Mouse (Mus musculus): ENCODE measurements around the gene C1qtnf9.

Gene C1qtnf9

DNA sequence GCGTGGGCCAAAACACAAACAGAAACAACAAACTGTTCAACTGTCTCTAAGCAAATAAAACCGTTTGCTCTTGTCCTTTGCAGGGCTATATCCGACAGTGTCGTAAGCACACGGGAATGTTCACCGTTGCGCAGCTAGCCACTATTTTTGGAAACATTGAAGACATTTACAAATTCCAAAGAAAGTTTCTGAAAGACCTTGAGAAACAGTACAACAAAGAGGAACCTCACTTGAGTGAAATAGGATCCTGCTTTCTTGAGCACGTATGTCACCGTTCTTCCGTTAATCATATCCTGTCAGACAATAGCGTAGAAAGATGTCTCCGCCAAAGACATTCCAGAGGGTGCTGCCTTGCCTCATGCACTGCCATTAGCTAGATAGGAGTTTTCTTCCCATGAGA is 18.1 kb upstream of the C1qtnf9 start:
- in situ Hi-C loops (cut with MboI; ENCODE audit: low sequenced_read_pairs): no loop called here

DNA sequence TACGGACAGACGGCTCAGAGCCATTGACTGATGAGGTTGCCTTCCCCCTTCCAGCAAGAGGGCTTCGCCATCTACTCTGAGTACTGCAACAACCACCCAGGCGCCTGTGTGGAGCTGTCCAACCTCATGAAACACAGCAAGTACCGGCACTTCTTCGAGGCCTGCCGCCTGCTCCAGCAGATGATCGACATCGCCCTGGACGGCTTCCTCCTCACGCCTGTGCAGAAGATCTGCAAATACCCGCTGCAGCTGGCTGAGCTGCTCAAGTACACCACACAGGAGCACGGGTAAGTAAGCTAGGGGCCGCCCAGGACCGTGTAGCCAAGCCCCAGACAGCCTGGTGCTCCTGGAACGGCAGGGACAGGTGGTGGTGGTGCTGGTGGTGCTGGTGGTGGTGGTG is 16.4 kb upstream of the C1qtnf9 start:
- in situ Hi-C loops (cut with MboI; ENCODE audit: low sequenced_read_pairs): no loop called here

DNA sequence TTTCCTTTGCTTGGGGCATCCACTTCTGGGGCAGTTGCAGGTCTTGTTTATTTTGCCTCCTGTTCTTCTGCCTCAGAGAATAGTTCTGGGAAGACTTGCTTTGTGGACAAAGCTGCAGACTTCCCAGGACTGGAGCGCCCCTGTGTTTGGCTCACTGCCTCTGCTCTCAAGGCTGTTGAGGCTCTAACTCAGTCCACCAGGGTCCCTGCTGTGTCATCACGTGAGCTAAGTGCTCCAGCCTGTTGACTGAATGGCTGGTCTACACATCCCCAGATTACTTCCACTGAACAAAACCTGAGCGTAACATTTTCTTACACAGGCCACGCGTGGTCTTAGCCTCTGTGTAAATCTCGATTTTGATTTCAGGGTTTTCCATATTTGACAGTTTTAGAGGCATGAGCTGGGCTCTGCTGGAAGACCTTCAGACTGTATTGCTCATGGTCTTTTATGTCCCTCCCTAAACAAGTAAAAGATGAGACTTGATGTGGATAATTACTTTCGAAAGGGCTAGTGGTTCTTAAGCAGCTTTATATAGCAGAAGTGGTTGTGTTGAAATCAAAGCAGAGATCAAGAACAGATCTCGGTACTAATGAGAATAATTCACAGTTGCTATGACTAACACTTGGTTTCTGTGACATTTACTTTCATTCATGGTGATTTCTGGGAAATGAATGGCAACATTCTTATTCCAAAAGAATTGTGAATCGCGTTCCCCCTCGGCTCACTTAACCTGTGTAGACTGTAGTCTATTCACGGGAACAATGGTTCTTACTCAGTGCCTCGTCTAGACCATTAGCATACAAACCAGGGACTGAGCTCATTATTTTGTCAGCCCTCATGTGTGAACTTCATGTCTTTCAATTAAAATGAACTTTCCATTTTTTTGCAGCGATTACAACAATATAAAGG is 14.8 kb upstream of the C1qtnf9 start:
- in situ Hi-C loops (cut with MboI; ENCODE audit: low sequenced_read_pairs): no loop called here

DNA sequence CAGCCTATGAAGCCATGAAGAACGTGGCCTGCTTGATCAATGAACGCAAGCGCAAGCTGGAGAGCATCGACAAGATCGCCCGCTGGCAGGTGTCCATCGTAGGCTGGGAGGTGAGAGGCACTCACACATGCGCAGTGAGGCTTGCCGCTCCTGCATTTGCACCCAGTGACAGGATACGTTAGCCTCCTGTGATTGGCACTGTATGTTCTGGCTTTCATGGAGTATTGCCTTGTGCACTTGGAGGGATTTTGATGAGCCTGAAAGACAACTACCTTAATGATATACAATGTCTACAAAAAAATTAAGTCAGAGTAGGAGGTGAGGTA is 14.2 kb upstream of the C1qtnf9 start:
- in situ Hi-C loops (cut with MboI; ENCODE audit: low sequenced_read_pairs): no loop called here

DNA sequence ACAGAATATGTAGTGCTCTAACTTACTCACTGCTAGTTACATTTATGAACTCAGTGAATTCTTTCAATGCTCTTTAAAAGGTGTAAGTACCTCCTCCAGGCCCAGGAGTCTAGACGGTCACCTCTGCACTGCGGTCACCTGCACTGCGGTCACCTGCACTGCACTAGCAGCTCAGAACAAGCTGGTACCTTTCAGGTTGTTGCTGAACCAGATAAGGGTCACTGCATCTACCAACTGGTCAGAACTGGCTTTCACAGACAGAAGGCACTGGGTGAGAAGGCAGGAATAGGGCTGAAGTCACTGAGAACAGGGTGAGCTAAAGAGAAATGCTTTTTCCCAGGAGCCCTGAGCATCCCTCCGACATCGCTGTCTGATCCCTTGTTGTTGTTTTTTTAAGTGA is 13.3 kb upstream of the C1qtnf9 start:
- in situ Hi-C loops (cut with MboI; ENCODE audit: low sequenced_read_pairs): no loop called here

DNA sequence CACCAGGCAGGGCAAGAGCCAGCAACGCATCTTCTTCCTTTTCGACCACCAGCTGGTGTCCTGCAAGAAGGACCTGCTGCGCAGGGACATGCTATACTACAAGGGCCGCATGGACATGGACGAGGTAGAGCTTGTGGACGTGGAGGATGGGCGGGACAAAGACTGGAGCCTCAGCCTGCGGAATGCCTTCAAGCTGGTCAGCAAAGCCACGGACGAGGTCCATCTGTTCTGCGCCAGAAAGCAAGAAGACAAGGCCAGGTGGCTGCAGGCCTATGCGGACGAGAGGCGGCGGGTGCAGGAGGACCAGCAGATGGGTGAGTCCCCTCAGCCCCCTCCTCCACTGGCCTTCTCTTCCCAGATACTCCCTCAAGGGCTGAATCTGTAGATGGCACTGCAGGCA is 11.7 kb upstream of the C1qtnf9 start:
- in situ Hi-C loops (cut with MboI; ENCODE audit: low sequenced_read_pairs): no loop called here

DNA sequence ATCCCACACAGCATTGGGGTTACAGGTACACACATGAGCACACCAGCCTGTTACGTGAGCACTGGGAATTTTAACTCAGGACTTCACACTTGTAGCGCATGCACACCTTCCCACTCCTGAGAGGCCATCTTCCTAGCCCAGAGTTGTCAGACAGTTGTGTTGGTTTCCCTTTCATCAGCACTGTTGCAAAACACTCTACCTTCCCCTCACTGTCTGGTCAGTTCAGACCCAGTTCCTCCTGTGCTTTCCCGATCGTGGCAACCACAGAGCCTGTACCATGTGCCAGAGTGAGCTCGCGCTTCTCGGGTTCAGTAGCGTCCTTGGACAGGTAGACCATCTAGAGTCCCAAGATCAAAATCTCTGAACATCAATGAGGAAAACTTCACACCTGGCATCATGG is 10.7 kb upstream of the C1qtnf9 start:
- in situ Hi-C loops (cut with MboI; ENCODE audit: low sequenced_read_pairs): no loop called here

DNA sequence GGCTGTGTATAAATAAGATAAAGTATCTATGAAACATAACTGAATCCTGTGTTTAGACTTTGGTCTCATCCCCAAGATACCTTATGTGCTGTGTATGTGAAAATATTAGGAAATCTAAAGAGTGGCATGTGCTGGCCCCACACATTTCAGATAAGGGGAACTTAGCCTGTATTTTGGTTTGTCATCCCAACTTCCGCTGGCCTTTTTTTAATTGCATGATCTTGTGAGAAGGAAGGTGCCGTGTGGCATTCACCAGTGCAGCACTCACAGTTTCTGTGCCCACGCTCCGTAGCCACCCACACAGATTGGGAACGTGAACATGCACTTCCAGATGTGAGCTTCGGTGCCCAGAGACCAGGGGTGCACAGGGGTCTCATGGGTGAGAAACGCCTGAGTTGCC is 10.2 kb upstream of the C1qtnf9 start:
- in situ Hi-C loops (cut with MboI; ENCODE audit: low sequenced_read_pairs): no loop called here

DNA sequence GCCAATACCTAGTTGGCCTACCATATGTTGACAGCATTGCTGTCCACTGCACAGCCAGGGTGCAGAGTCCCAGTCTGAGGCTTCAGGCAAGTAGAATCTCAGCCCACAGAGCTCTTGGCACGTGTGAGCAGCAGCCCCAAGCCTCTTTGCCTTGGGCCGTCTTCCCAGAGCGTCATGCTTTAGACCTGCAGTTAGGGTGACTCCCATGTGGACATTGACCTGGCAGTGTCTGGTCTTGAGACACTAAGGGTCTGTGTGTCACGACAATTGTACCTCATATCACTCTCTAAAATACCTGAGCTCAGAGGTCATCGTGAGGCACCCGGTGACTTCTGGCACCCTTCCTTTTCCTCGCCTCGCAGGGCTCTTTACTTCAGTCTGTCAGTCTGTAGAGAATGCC is 8.8 kb upstream of the C1qtnf9 start:
- in situ Hi-C loops (cut with MboI; ENCODE audit: low sequenced_read_pairs): no loop called here

DNA sequence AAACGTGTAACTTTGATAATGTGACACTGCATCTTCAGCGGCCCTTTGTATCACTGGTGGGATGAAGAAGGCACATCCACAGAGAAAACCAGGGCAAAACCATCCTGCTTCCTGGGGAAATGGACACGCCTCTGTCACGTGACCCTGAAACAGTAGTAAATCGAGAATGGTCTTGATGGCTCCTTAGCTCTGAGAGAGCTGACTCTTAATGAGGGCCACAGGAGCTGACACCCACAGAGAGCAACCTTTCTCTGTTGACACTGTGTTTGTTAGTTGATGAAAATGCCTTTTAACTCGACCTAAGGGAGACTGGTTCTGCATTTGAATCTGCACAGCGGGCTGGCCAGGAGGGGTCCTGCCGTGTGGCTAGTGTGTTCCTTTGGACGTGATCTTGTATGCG is 6.1 kb upstream of the C1qtnf9 start:
- in situ Hi-C loops (cut with MboI; ENCODE audit: low sequenced_read_pairs): loop anchor here (10.0 kb wide), 1 partner anchor 247 kb away; no protein-coding TSS in a partner anchor

DNA sequence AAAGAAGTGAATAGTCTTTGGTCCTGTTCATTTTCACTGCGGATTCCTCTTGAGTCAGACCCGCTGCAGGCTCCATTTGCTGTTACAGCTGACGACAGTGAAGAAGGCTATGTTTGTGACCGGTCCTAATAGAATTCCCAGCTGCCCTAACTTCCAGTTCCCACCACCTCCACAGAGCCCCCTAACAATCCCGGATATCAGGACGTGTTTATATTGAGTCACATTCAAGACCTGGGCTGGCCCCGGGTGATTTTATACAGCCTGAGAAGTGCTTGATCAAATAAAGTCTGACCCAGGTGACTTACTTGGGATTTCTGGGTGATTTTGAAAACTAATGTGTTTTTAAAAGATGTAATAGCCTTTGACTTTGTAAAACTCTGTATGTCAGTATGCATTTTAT is 5.2 kb upstream of the C1qtnf9 start:
- in situ Hi-C loops (cut with MboI; ENCODE audit: low sequenced_read_pairs): loop anchor here (10.0 kb wide), 1 partner anchor 248 kb away; no protein-coding TSS in a partner anchor

DNA sequence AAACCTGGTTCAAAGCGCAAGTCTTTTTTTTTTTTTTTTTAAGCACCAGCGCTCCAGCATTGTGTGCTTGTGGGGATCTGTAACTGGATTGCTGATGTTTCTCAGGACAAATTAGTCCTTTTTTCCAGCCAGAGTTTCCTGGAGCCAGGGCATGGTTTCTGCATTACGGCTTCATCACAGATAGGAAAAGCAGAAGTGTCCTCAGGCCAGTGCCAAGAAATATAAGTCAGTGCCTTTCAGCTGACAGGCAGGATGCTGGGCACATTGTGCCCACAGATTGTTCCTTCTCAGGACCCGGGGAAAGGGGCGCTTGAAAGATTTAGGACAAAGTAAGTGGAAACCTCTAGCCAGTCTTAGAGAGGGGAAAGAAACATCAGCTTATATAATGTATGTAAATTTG is 4.2 kb upstream of the C1qtnf9 start:
- in situ Hi-C loops (cut with MboI; ENCODE audit: low sequenced_read_pairs): loop anchor here (10.0 kb wide), 1 partner anchor 249 kb away; no protein-coding TSS in a partner anchor

DNA sequence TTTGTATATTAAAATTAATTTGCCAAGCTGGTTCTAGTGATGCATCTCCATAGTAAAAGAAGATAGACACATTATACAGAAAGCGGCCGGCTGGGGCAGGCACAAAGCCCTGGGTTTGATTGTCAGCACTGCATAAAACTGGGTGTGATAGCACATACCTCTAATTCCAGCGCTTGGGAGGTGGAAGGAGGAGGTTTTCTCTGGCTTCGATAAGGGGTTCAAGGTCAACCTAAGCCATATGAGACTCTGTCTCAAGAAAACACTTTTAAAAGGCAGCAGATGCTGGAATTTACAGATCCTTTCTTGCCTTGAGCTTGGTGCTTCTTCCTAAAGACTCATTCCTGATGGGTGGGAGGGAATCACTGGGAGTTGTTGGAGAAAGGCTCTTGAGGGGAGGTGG is 3.4 kb upstream of the C1qtnf9 start:
- in situ Hi-C loops (cut with MboI; ENCODE audit: low sequenced_read_pairs): loop anchor here (10.0 kb wide), 1 partner anchor 250 kb away; no protein-coding TSS in a partner anchor

DNA sequence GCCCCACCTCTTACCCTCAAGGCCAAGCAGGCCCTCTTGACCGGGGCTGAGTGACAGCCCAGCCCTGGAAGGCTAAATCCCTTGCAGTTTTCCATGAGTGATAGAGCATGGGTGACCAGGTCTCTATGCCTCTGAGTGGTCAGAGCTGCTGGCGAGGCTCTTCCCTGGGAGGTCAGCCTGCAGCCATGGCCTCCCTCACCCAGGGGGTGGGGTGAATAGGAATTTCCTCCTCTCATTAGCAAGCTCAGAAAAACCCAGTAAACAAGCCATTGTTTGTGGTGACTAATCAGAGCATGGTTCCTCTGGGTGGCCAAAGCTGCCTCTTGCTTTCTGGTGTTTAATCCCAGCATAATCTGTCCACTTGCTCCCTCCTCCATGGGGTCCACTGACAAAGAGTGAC is 2.9 kb upstream of the C1qtnf9 start:
- in situ Hi-C loops (cut with MboI; ENCODE audit: low sequenced_read_pairs): loop anchor here (10.0 kb wide), 1 partner anchor 250 kb away; no protein-coding TSS in a partner anchor

DNA sequence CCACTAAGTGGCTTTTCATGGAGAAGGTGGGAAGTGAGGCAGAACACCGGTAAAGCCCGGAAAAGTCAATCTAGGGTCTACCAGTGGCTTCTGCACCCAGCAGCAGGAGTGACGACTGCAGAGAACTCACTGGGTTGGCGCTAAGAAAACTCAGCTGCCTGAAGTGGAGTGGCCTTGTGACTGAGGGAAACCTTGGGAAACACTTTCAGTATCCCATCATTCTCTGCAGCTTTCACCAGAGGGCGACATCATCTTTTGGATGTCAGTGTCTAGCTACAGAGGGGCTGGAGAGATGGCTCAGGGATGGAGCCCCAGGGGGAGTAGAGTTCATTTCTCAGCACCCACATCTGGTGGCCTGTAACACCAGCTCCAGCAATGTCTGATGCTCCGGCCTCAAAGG is 1.4 kb downstream of the C1qtnf9 start:
- in situ Hi-C loops (cut with MboI; ENCODE audit: low sequenced_read_pairs): loop anchor here (10.0 kb wide), 1 partner anchor 255 kb away; no protein-coding TSS in a partner anchor

DNA sequence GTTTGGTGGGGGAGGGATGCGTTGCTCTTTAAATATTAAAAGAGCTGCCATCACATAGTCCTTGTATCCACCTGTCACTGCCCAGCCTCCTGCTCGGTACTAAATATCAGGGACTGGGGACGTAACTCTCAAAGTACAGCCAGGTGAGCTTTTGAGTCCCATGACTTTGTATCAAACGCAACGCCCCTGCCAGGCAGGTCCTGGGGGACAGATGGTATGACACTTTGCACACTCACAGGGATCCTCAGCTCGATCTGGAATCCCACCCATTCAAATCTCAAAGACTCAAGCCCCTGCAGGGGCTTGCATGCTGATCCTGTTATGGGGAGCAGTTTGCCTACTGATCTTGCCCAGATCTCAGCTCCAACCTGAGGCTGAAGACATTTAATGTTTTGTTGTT is 2.7 kb downstream of the C1qtnf9 start:
- in situ Hi-C loops (cut with MboI; ENCODE audit: low sequenced_read_pairs): no loop called here

DNA sequence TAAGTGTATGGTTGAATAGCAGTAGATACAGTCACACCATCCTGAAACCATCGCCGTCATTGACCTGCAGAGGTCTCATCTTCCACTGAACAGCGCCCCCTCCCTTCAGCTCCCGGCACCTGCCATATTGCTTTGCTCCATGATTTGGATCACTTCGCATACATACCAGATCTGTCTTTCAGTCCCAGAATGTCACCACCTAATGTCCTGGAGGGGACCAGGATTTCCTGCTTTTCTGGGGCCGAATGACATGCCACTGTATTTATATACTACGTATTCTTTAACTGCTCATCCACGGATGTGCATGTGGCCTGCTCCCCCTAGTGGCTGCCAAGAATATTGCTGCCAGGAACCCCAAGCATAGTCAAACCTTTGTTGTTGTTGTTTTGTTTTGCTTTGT is 3.1 kb downstream of the C1qtnf9 start:
- in situ Hi-C loops (cut with MboI; ENCODE audit: low sequenced_read_pairs): no loop called here

DNA sequence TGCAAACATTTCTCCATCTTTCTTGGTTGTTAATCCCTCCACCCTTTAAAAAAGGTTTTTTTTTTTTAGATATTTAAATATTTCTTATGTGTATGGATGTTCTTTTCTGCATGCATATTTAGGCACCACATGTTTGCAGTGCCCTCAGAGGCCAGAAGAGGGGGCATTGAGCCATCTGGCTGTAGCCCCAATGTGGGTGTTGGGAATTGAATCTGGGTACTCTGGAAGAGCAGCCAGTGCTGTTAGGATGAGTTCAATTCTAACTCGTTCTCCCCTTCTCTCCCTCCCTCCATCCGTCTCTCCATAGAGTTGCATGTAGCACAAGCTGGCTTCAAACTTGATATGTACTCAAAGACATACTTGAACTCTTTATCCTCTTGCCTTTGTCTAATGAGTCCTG is 5.5 kb downstream of the C1qtnf9 start:
- in situ Hi-C loops (cut with MboI; ENCODE audit: low sequenced_read_pairs): no loop called here

DNA sequence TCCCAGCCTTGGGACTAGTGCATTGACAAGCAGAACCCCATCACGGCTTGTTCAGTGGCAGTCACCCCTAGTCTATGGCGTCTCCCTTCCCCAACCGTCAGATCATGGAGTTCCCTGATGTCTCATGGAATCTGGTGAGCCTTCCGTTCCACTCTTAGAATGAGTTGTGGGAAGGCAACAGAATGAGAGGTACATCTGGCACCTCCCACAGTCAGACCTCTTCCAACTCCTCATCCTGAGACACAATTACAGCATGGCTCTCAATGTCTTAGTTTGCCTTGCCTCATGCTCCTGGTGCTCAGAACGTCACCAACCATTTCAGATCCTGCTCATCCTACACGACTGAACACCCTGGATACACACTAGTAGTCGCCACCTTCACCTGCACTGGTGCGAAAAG is 8.6 kb downstream of the C1qtnf9 start:
- in situ Hi-C loops (cut with MboI; ENCODE audit: low sequenced_read_pairs): no loop called here

DNA sequence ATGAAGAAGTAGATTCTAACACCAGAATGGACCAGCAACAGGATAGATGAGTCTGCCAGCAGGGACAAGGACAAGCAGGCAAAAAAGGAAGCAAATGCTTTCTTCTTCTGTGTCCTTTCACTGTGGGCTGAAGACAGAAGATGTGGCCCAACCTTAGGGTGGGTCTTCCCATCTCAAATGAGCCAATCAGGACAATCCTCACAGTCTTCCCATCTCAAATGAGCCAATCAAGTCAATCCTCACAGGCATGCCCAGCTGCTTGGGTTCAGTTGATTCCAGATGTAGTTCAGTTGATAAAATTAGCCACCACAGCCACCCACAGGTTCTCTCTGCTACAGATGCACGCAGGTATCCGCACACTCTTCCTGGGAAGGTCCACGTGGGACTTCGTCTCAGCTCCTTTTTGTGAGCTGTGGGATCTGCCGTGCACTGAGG is 9.6 kb downstream of the C1qtnf9 start:
- in situ Hi-C loops (cut with MboI; ENCODE audit: low sequenced_read_pairs): no loop called here

DNA sequence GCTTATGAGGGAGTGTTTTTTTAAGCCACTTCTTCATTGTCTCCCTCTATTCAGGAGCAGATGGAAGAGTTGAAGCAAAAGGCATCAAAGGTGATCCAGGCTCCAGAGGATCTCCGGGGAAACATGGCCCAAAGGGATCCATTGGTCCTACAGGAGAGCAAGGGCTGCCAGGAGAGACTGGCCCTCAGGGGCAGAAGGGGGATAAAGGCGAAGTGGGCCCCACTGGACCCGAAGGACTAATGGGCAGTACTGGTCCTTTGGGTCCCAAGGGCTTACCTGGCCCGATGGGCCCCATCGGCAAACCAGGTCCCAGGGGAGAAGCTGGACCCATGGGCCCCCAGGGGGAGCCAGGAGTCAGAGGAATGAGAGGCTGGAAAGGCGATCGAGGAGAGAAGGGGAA is 11.3 kb downstream of the C1qtnf9 start:
- in situ Hi-C loops (cut with MboI; ENCODE audit: low sequenced_read_pairs): no loop called here

DNA sequence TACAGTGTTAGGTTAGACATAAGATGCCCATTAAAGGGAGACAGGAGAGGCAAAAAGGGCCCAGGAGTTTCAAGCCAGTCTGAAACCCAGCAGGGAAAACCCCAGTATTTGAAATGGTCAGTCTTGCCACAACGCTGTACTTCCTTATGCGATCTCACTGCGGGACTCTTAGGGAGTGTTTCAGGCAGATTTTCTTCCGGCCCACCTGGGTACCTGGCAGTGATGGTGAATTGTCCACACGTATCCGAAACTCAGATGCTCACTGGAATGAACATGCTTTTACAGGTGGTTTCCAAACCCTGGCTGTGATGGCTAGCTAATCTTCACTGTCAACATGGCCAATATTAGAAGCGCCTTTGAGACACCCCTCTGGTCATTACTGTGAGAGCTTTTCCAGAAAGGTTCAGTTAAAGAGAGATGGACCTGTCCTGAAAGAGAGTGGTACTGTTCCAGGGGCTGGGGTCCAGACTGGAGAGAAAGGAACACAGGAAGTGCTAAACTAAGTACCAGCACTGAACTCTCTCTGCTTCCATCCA is 14.3 kb downstream of the C1qtnf9 start:
- in situ Hi-C loops (cut with MboI; ENCODE audit: low sequenced_read_pairs): no loop called here
